Mouse (Mus musculus) liver, embryonic 14.5 days (tissue): ENCODE measurements at regions not wholly inside any gene's neighbourhood (a gene's known extent, or its start where the extent isn't known, plus 50 kb on each side); places are given as distances from the start of the nearest gene placed in this dataset.

Experiments
- CTCF ChIP-seq: IDR thresholded peaks from 2 replicates; pipeline ENCODE4 v1.5.1; 2016; ENCODE audit warnings: antibody characterized with exemption, low read depth, control low read depth
- EP300 ChIP-seq: IDR thresholded peaks from 2 replicates; pipeline ENCODE4 v1.6.1; 2016; ENCODE audit warnings: antibody characterized with exemption, low read depth

DNA sequence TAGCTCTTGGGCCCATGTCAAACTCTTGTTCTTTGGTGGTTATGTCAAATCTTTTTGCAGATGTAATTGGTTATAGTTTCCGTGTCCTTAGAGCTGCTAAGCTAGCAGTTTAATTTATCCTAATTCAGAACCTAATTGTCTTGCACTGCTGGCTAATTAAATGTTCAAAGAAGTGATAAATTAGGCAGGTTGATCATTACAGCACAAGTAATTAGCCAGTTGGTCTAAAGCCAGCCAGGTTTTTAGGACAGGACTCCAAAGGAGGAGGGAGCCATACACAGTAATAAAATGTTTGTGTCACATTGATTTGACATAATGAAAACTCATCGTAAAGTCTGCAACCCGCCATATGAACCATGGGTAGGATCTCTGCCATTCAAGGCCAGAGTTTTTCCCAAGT lies 449.3 kb upstream of the Castor2 start:
- TF ChIP-seq CTCF: no peak
- TF ChIP-seq EP300: no peak
